Mouse (Mus musculus) kidney, adult 2 months (tissue): ENCODE data around the gene Atf6b.

Experiments used
- CTCF ChIP-seq: fragments of 200-500 bp; conservative IDR thresholded peaks from 2 replicates; pipeline ENCODE4 v1.5.1; 2011; ENCODE audit warnings: low read depth, mild to moderate bottlenecking, control low read depth, low read length, moderate library complexity, mixed read lengths; ENCODE audit not compliant: insufficient read depth, insufficient read length
- POLR2A ChIP-seq: fragments of 200-500 bp; IDR thresholded peaks from one replicate; pipeline ENCODE4 v1.6.1; 2011; ENCODE audit warnings: low read depth, low read length, control low read depth

GRCm38 (mm10) chr17:34676093-34676460, 29.1 kb downstream of the Atf6b start:
- no peak for TF ChIP-seq CTCF
- TF ChIP-seq POLR2A, result no peak
